Mouse (Mus musculus) olfactory bulb, adult 2 months (tissue): ENCODE results near the gene Rfx8. TPM values are rescaled to one million over a fixed set of nuclear protein-coding genes. Genes with fewer than 3 reads are reported as not detected.

Source experiments
- H3K27ac ChIP-seq: fragments of 200-500 bp; 2 replicates; pipeline ENCODE4 v1.5.1; 2012; ENCODE audit warnings: low read depth, low read length; ENCODE audit not compliant: insufficient read depth
- H3K4me1 ChIP-seq: fragments of 200-500 bp; 2 replicates; pipeline ENCODE4 v1.6.1; 2012; ENCODE audit warnings: low read length; ENCODE audit not compliant: control insufficient read depth, insufficient read depth
- H3K4me3 ChIP-seq: fragments of 200-500 bp; 2 replicates; pipeline ENCODE4 v1.5.1; 2012; ENCODE audit warnings: mild to moderate bottlenecking, low read depth, low read length, moderate library complexity; ENCODE audit not compliant: insufficient read depth
- CTCF ChIP-seq: fragments of 200-500 bp; IDR thresholded peaks from 2 replicates; pipeline ENCODE4 v1.5.1; 2012; ENCODE audit warnings: low read depth, mild to moderate bottlenecking, low read length, moderate library complexity; ENCODE audit not compliant: insufficient read depth
- POLR2A ChIP-seq: fragments of 200-500 bp; IDR thresholded peaks from 2 replicates; pipeline ENCODE4 v1.6.1; 2012; ENCODE audit warnings: mild to moderate bottlenecking, low read depth, low read length, moderate library complexity; ENCODE audit not compliant: insufficient read depth
- WGBS: fragments of 180-500 bp; shearing (Covaris S2); methylation state at CpG from one replicate; pipeline ENCODE4 v1.1.7; 2018; 5-methylcytosine and 5-hydroxymethylcytosine counted together
- polyA plus RNA-seq: library from polyadenylated mRNA; stranded (reverse); fragments of >200 nt; gene quantifications from 2 replicates; pipeline ENCODE4 v1.2.4, GENCODE M21; 2012; ENCODE audit warnings: low replicate concordance; ENCODE audit not compliant: missing spikeins, insufficient read depth, insufficient read length

Rfx8 gene
- polyA plus RNA-seq, 1 experiment, result not detected

DNA sequence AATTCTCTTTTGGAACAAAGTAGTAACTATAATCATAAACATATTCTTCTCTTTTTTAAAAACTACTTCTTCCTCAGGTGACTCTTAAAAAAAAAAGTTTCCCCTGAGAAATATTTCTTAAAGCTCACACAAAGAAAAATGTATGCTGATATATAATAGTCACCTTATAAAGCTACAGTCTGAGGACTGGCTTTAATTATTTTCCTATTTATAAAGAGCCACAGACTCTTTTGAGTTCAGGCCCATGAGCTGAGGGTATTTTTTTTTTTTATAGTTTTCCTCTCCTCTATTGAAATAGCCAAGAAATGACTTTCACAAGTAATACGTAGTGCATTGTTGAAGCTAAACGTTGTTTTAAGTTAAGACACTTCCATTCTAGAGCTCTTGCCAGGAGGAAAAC lies 611 bp downstream of the Rfx8 start:
- no peak overlapping the region for H3K27ac ChIP-seq
- peaks cover 11% of the 10 kb centered on the region for H3K4me1 ChIP-seq
- H3K4me3 ChIP-seq, result no peak overlapping the region
- TF ChIP-seq POLR2A, result no peak
- TF ChIP-seq CTCF, result no peak
- 39% methylated on average over 2 of the region's 2 CpGs for WGBS

DNA sequence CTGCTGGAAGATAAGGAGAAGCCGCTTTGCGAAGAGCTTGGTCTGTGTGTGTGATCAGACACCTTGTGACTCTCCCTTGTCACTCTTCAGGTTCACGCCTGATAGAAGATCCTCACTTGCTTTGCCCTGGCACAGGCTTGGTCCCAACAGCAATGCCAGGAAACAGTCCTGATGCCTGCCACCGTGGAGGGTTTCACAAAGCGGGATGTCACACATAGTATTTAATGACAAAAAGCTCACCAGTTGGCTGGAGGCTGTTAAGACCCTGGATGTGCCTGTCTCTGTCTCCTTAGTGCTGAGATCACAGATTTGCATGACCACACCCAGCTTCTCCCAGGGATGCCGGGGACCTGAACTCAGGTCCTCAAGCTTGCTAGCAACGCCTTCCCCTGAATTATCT lies 5.2 kb downstream of the Rfx8 start:
- Histone ChIP-seq H3K4me1 (peaks cover 8% of the 10 kb centered on the region; the same call in 1 of the 2 replicates), H3K4me3 (no peak overlapping the region), H3K27ac (no peak overlapping the region)
- TF ChIP-seq CTCF, result no peak
- no peak for TF ChIP-seq POLR2A
- WGBS, result 95% methylated on average over 7 of the region's 7 CpGs

DNA sequence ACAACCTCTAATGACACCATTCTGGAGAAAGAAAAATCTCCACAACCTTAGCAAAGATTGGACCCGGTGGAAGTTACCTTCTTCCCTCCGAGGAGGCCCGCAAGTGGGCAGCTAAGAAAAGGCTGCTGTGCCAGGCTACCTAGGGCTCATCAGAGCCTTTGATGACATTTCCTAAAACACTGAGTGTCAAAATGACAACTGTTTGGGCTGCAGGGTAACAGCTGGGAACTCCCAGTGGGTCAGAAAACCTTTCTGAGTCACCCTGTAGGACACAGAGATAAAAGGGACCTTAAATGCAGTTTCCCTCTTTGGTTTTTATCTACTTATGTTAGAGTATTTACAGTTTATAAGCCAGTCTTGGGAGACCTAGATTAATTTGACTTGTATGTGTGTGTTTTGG lies 6.1 kb downstream of the Rfx8 start:
- no peak for TF ChIP-seq POLR2A
- TF ChIP-seq CTCF, result no peak
- H3K27ac ChIP-seq, result no peak overlapping the region

DNA sequence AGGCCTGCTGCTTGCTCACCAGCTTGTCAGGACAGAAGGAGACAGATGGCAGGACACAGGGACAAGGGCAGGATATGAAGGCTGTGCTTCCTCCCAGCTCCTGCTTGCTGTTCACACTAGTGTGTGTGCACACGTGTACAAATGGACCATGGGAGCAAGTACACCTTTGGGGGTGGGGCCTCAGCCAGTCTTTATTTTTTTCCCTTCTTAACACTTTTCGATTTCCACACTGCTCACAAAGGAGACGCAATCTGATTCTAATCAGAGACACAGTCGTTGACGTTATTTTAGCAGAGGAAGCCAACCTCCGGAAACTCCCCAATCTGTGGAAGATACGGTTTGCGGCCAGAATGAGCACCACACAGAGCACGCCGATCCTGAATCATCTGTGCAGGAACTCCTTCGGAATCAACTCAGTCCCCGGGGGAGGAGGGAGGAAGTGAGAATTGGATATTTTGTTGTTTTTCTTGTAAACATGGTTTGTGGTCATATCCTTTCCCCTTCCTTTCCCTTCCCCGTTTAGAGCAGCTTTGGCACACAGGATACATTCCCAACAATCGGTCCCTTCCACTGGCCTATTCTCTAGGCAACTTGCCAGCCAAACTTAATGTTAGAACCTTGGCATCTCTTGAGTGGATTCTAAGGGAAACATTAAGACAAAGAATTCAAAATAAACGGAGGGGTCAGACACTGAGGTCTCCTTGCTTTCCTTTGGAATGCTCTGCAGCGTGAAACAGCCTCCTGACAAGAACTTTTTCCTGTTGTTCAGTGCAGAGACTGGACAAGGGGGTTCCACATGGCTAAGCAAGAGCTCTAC lies 6.7 kb downstream of the Rfx8 start:
- TF ChIP-seq CTCF (no peak), POLR2A (no peak)
- WGBS, result 25% methylated on average over 16 of the region's 16 CpGs
- no peak overlapping the region for H3K4me3 ChIP-seq
- peaks cover 6% of the 10 kb centered on the region; the same call in 1 of the 2 replicates for H3K4me1 ChIP-seq
- no peak overlapping the region for H3K27ac ChIP-seq

More for the DNA sequence above, 6.1 kb downstream of the Rfx8 start:
- H3K4me3 ChIP-seq, result no peak overlapping the region
- H3K4me1 ChIP-seq, result peaks cover 6% of the 10 kb centered on the region; the same call in 1 of the 2 replicates
- WGBS, result 87% methylated on average over 3 of the region's 3 CpGs

DNA sequence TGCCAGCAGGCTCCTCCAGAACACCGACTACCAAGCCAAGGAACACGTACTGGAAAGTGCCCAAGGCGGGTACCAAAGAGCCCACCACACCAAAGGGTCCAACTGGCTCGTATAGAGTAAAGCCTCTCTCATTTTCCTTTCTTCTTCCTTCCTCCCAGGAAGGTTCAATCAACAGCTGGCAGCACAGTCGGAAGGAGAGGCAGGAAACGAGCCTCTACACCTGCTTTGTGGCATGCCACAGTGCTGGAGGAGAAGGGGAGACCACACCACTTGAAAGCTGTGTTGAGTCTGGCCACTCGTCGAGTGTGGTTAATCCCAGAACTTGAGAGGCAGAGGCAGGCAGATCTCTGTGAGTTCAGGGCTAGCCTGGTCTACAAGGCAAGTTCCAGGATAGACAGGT lies 7.5 kb downstream of the Rfx8 start:
- H3K27ac ChIP-seq, result no peak overlapping the region
- TF ChIP-seq CTCF, result no peak
- TF ChIP-seq POLR2A, result no peak
- 97% methylated on average over 8 of the region's 8 CpGs for WGBS
- H3K4me1 ChIP-seq, result peaks cover 6% of the 10 kb centered on the region; the same call in 1 of the 2 replicates
- H3K4me3 ChIP-seq, result no peak overlapping the region

DNA sequence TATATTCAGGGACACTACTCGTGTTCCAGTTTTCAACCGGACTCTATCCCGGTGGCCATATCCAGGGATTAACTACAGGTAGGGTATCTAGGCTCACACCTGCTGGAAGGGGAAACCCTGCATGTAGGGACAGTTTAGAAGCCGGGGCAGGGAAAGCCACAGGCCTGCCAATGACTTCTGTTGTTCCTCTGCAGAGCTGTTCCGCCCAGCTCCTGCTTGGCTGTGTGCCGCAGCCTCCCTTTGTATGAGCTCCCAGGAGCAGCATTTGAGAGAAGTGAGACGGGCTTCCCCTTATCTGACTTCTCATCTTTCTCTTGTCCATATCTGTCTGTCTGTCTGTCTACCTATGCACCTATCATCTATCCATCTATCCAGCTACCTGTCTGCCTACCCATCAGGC lies 8.5 kb downstream of the Rfx8 start:
- H3K4me3 ChIP-seq, result no peak overlapping the region
- H3K4me1 ChIP-seq, result peaks cover 6% of the 10 kb centered on the region; the same call in 1 of the 2 replicates
- TF ChIP-seq CTCF (no peak), POLR2A (no peak)
- no peak overlapping the region for H3K27ac ChIP-seq
- WGBS, result 92% methylated on average over 7 of the region's 7 CpGs

DNA sequence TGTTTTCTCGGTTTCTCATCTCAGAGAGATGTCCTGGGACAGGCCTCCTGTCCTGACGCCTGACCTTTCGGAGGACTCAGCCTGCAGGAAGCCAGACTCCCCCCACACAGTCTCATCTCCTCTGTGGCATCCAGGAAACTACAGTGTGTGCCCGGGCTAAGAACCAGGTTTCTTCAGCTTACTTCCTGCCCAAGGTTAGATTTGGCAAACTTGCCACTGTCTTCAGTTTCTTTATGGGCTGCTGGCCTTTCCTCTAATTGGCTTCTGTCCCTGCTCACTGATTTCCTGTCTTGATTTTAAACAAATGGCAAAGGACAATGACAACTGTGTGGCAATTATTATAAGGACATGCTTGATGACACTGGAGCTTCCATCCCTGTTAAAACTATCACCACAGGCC lies 10.2 kb downstream of the Rfx8 start:
- WGBS, result 87% methylated on average over 4 of the region's 4 CpGs
- peaks cover 6% of the 10 kb centered on the region; the same call in 1 of the 2 replicates for H3K4me1 ChIP-seq
- H3K27ac ChIP-seq, result no peak overlapping the region
- TF ChIP-seq CTCF, result no peak
- no peak for TF ChIP-seq POLR2A
- H3K4me3 ChIP-seq, result no peak overlapping the region

DNA sequence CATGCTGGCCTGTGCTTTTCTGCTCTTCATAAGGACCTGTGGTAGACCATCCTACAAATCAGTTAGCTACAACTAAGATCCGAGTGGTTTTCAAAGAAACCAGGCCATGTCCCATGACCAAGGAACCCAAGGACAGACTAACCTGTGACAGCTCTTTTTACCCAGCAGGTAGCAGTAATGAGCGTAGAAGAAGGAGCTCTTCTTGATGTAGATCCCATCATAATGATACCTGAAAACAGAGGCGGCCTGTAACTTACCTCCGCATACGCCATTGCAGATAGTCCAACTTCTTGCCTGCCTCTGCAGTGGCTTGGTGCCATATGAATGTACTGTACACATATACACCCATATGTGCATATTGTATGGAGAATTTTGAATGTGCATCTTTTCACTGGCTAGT lies 10.8 kb downstream of the Rfx8 start:
- WGBS, result 98% methylated on average over 5 of the region's 5 CpGs
- TF ChIP-seq CTCF (no peak), POLR2A (no peak)
- Histone ChIP-seq H3K27ac (no peak overlapping the region), H3K4me3 (no peak overlapping the region), H3K4me1 (peaks cover 3% of the 10 kb centered on the region; the same call in 1 of the 2 replicates)

DNA sequence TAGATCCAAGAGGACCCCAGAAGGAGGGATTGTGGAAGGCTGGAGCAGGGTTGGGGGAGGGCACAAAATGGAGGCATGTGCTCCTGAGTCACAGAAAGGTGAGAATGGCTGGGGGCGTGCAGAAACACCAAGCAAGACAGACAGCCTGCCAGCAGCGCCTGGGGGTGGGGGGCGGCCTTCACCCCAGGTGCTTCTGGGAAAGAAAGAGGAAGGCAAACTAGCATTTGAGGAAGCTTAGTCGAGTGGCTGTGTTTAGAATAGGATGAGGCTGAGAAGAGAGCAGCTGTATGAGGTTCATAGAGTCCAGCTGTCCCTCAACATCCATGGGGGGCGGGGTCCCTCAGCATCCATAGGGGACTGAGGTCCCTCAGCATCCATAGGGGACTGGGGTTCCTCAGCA lies 12.0 kb downstream of the Rfx8 start:
- Histone ChIP-seq H3K4me3 (no peak overlapping the region), H3K27ac (no peak overlapping the region), H3K4me1 (peaks cover 2% of the 10 kb centered on the region; the same call in 1 of the 2 replicates)
- TF ChIP-seq POLR2A (no peak), CTCF (no peak)
- 90% methylated on average over 5 of the region's 5 CpGs for WGBS
